Mouse (Mus musculus) gastrocnemius, postnatal 25 days (tissue): ENCODE data around the gene Hccs. TPM values are rescaled to one million over a fixed set of nuclear protein-coding genes. Genes with fewer than 3 reads are reported as not detected.
A peak's percentile ranks its signal among the peaks of the same experiment; 100 is the strongest.
"Not testable (repeated sequence)": the region's sequence is repeated elsewhere in the genome, so short reads cannot be mapped to it uniquely, and the experiment has no call there.

Experiments
- DNase-seq: peaks from one replicate; pipeline ENCODE4 v3.0.0; 2022
- long read RNA-seq, 2 experiments: library from polyadenylated mRNA; stranded (forward); transcript quantifications; one replicate each; pipeline ENCODE4 v2.0.0; 2021
- total RNA-seq, 2 experiments: library from RNA; stranded (reverse); gene quantifications; 1 replicate in 1 of 2; 2 replicates in 1 of 2; pipeline ENCODE4 v1.2.3; 2021

Hccs gene
- total RNA-seq: 10 to 100 TPM; 26.5 to 40.6 TPM
- long read RNA-seq, experiment 1, transcript Hccs-202 (7 exons, 2,473 nt): minor isoform, 16 of 62 reads
- long read RNA-seq, experiment 1, transcript Hccs-201 (7 exons, 2,320 nt): major isoform, 42 of 62 reads
- long read RNA-seq, experiment 1, partial matches to known transcripts: 1 of 62 reads
- long read RNA-seq, experiment 1, other reads (novel, unspliced or antisense): 3 of 62 reads
- long read RNA-seq, experiment 2, transcript Hccs-202 (7 exons, 2,473 nt): minor isoform, 30 of 80 reads
- long read RNA-seq, experiment 2, transcript Hccs-201 (7 exons, 2,320 nt): major isoform, 43 of 80 reads
- long read RNA-seq, experiment 2, partial matches to known transcripts: 2 of 80 reads
- long read RNA-seq, experiment 2, other reads (novel, unspliced or antisense): 5 of 80 reads

- peak; percentile 93 for DNase-seq
Observed at GRCm38 (mm10) chrX:169319945-169320667, at the start of gene Hccs. TSS of gene Hccs (minus strand) at chrX:169320372.

GRCm38 (mm10) chrX:169357146-169357772 lies 37.1 kb upstream of the Hccs start:
- no peak for DNase-seq

GRCm38 (mm10) chrX:169338213-169338612 lies 18.0 kb upstream of the Hccs start:
- no peak for DNase-seq

- no peak for DNase-seq
Observed at GRCm38 (mm10) chrX:169337559-169337958, 17.4 kb upstream of the Hccs start.

- no peak for DNase-seq
Observed at GRCm38 (mm10) chrX:169332264-169332663, 12.1 kb upstream of the Hccs start.

GRCm38 (mm10) chrX:169325929-169326595 lies 5.9 kb upstream of the Hccs start:
- DNase-seq: no peak

- not testable (repeated sequence) for DNase-seq
Observed at GRCm38 (mm10) chrX:169320668-169321005, 465 bp upstream of the Hccs start.

- DNase-seq: no peak
Observed at GRCm38 (mm10) chrX:169319066-169319760, 959 bp downstream of the Hccs start.

- DNase-seq: no peak
Observed at GRCm38 (mm10) chrX:169308559-169308958, 11.6 kb downstream of the Hccs start.

GRCm38 (mm10) chrX:169303945-169304344 lies 16.2 kb downstream of the Hccs start:
- no peak for DNase-seq

- peak; percentile 65 for DNase-seq
Observed at GRCm38 (mm10) chrX:169302271-169303045, 17.7 kb downstream of the Hccs start.

GRCm38 (mm10) chrX:169299579-169299978 lies 20.6 kb downstream of the Hccs start:
- DNase-seq: no peak

GRCm38 (mm10) chrX:169263433-169264172 lies 56.6 kb downstream of the Hccs start:
- DNase-seq: no peak

- no peak for DNase-seq
Observed at GRCm38 (mm10) chrX:169262212-169262611, 58.0 kb downstream of the Hccs start.

GRCm38 (mm10) chrX:169261034-169261433 lies 59.1 kb downstream of the Hccs start:
- DNase-seq: no peak

GRCm38 (mm10) chrX:169256741-169257140 lies 63.4 kb downstream of the Hccs start:
- DNase-seq: no peak

- no peak for DNase-seq
Observed at GRCm38 (mm10) chrX:169255915-169256314, 64.3 kb downstream of the Hccs start.

- DNase-seq: no peak
Observed at GRCm38 (mm10) chrX:169222357-169223062, 97.7 kb downstream of the Hccs start.

- no peak for DNase-seq
Observed at GRCm38 (mm10) chrX:169220064-169220463, 100.1 kb downstream of the Hccs start.

- no peak for DNase-seq
Observed at GRCm38 (mm10) chrX:169210019-169210418, 110.2 kb downstream of the Hccs start.
